Mouse (Mus musculus): ENCODE data around the gene Hmgxb4. TPM values are rescaled to one million over a fixed set of nuclear protein-coding genes. Genes with fewer than 3 reads are reported as not detected.

The Hmgxb4 gene
- total and polyA plus RNA-seq, 2 experiments from 2014 or later, result 9.0 to 17.0 TPM

DNA sequence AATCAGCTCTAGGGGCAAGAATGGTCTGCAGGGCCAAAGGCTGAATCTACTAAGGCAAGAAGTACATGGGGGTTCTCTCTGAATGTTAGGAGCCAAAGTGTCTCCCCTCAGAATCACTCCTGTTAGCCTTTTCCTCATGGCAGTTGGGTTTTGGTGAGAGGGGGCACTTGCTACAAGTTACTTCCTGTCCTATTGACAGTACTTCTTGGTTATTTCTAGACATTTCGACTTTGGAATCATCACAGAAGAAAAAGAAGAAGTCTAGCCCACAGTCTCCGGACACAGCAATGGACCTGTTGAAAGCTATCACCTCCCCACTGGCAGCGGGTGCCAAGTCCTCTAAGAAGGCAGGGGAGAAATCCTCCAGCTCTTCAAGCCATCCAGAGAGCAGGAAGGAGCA, 7.3 kb downstream of the Hmgxb4 start:
- no peak for TF ChIP-seq CTCF (IDR thresholded peaks at IDR 0.05; ENCODE audit: low read depth)
- TF ChIP-seq EP300 (IDR thresholded peaks at IDR 0.05; ENCODE audit: low read depth), result no peak
- Histone ChIP-seq H3K9me3 (replicated peaks; ENCODE audit: control insufficient read depth, low read length) (no peaks in the 10 kb centered on the region), H3K4me1 (ENCODE audit: control insufficient read depth, insufficient read depth) (no peaks in the 10 kb centered on the region), H3K36me3 (replicated peaks; ENCODE audit: control insufficient read depth, insufficient read depth, low read length) (peaks cover 52% of the 10 kb centered on the region), H3K4me2 (ENCODE audit: low read depth, low read length) (no peak overlapping the region), H3K4me3 (ENCODE audit: low read depth, low read length) (no peak overlapping the region), H3K27me3 (ENCODE audit: control insufficient read depth, insufficient read depth, low read length) (no peaks in the 10 kb centered on the region), H3K27ac (ENCODE audit: low read depth) (no peak overlapping the region), H3K9ac (replicated peaks; ENCODE audit: low read depth, low read length) (no peak overlapping the region)
- ATAC-seq (ENCODE audit: insufficient read depth, low read depth) (no peak), DNase-seq (ENCODE audit: low spot score) (no peak)
- 84% methylated on average over 3 of the region's 3 CpGs for WGBS

DNA sequence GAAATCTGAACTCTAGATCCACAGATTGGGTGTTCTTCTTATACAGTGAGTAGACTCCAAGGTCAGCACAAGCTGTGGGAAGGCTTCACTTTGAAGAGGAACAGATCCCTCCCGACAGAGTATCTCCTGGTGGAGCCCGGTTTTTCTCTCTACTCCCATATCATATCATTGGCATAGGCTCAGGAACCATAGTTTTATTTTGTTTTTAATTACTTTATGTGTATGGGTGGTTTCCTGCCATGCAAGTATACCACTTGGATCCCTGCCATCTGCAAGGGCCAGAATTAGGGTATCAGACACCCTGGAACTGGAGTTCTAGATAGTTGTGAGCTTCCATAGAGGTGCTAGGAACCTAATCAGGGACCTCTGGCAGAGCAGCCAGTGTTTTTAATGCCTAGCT, 15.7 kb downstream of the Hmgxb4 start:
- TF ChIP-seq EP300 (IDR thresholded peaks at IDR 0.05; ENCODE audit: low read depth) (no peak), CTCF (IDR thresholded peaks at IDR 0.05; ENCODE audit: low read depth) (no peak)
- Histone ChIP-seq H3K9me3 (replicated peaks; ENCODE audit: control insufficient read depth, low read length) (no peaks in the 10 kb centered on the region), H3K4me3 (ENCODE audit: low read depth, low read length) (no peak overlapping the region), H3K4me2 (ENCODE audit: low read depth, low read length) (no peak overlapping the region), H3K27ac (ENCODE audit: low read depth) (no peak overlapping the region), H3K36me3 (replicated peaks; ENCODE audit: control insufficient read depth, insufficient read depth, low read length) (peaks cover 34% of the 10 kb centered on the region), H3K9ac (replicated peaks; ENCODE audit: low read depth, low read length) (no peak overlapping the region), H3K4me1 (ENCODE audit: control insufficient read depth, insufficient read depth) (peaks cover 4% of the 10 kb centered on the region; the same call in 1 of the 2 replicates), H3K27me3 (ENCODE audit: control insufficient read depth, insufficient read depth, low read length) (no peaks in the 10 kb centered on the region)
- WGBS, result 78% methylated on average over 2 of the region's 2 CpGs
- DNase-seq (ENCODE audit: low spot score) (no peak), ATAC-seq (ENCODE audit: insufficient read depth, low read depth) (no peak)

DNA sequence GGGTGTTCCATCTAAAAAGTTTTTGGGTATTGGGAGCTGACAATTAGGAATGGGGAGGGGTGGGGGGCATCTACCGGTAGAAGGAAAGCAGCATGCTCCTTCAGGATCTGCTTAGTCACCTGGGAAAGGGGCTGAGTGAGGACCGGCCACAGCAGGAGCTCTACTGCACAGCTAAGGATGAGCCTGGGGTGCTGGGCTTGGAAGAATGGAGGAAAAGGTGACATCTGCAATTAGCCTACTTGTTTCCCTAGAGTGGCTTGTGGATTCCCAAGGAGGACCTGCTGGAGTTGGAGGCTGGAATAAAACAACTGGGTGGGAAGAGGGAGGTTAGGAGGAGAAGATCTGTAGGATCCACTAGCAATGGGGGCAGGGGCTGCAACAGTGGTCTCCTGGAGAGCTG, 20.4 kb downstream of the Hmgxb4 start:
- peaks cover 10% of the 10 kb centered on the region; the same call in 1 of the 2 replicates for H3K4me1 ChIP-seq (ENCODE audit: control insufficient read depth, insufficient read depth)
- no peak for DNase-seq (ENCODE audit: low spot score)
- TF ChIP-seq CTCF (IDR thresholded peaks at IDR 0.05; ENCODE audit: low read depth), result no peak
- TF ChIP-seq EP300 (IDR thresholded peaks at IDR 0.05; ENCODE audit: low read depth), result no peak
- no peak overlapping the region for H3K9ac ChIP-seq (replicated peaks; ENCODE audit: low read depth, low read length)
- H3K4me2 ChIP-seq (ENCODE audit: low read depth, low read length), result no peak overlapping the region
- 0 out of 2 replicates have a peak overlapping the region, but pooled peaks have one; percentile 11 for H3K27ac ChIP-seq (ENCODE audit: low read depth)
- H3K36me3 ChIP-seq (replicated peaks; ENCODE audit: control insufficient read depth, insufficient read depth, low read length), result 0 out of 2 replicates have a peak, but pooled peaks cover 6% of the 10 kb centered on the region
- 60% methylated on average over 2 of the region's 2 CpGs for WGBS
- no peaks in the 10 kb centered on the region for H3K9me3 ChIP-seq (replicated peaks; ENCODE audit: control insufficient read depth, low read length)
- H3K27me3 ChIP-seq (ENCODE audit: control insufficient read depth, insufficient read depth, low read length), result no peaks in the 10 kb centered on the region
- H3K4me3 ChIP-seq (ENCODE audit: low read depth, low read length), result no peak overlapping the region
- ATAC-seq (ENCODE audit: insufficient read depth, low read depth), result no peak

DNA sequence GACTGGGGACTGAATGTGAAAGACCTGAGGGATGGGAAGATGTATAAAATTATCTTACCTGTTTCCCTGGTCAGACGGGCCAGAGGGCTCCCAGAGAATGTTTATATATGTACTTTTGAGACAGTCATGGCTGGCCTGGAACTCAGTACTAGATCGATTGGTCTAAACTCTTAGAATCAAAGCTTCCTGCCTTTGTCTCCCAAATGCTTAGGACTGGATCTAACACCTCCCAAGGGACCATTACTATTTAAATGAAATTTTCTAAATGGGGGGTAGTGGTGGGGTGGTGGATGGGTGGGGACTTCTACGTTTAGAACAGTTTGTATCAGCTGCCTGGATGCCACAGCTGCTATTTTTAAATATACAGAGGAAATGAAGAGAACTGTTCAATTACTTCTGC, 20.8 kb downstream of the Hmgxb4 start:
- Histone ChIP-seq H3K36me3 (replicated peaks; ENCODE audit: control insufficient read depth, insufficient read depth, low read length) (0 out of 2 replicates have a peak, but pooled peaks cover 6% of the 10 kb centered on the region), H3K9ac (replicated peaks; ENCODE audit: low read depth, low read length) (no peak overlapping the region), H3K4me3 (ENCODE audit: low read depth, low read length) (no peak overlapping the region), H3K27me3 (ENCODE audit: control insufficient read depth, insufficient read depth, low read length) (no peaks in the 10 kb centered on the region), H3K4me2 (ENCODE audit: low read depth, low read length) (no peak overlapping the region), H3K9me3 (replicated peaks; ENCODE audit: control insufficient read depth, low read length) (no peaks in the 10 kb centered on the region), H3K4me1 (ENCODE audit: control insufficient read depth, insufficient read depth) (peaks cover 10% of the 10 kb centered on the region; the same call in 1 of the 2 replicates), H3K27ac (ENCODE audit: low read depth) (0 out of 2 replicates have a peak overlapping the region, but pooled peaks have one; percentile 11)
- DNase-seq (ENCODE audit: low spot score) (no peak), ATAC-seq (ENCODE audit: insufficient read depth, low read depth) (no peak)
- WGBS, result 37% methylated on average over 3 of the region's 3 CpGs
- TF ChIP-seq EP300 (IDR thresholded peaks at IDR 0.05; ENCODE audit: low read depth), result no peak
- no peak for TF ChIP-seq CTCF (IDR thresholded peaks at IDR 0.05; ENCODE audit: low read depth)

DNA sequence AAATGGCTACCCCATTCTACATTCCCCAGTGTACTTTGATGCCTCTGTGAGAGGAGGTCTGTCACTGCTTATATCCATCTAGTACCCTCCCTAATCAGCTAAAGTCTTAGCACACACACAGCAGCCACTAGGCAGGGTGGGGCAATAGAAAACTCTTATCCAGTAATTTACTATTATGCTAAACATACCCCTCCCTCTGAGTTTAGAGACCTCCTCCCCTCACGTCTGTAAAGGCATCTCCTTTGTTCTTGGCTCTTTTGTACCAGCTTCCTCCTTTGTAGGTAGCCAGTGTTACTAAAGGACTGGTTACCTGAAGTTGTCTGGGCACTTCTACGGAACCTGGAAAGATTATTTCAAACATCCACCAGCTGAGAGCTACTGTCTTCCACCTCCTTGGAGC, 22.8 kb downstream of the Hmgxb4 start:
- no peak overlapping the region for H3K27ac ChIP-seq (ENCODE audit: low read depth)
- H3K27me3 ChIP-seq (ENCODE audit: control insufficient read depth, insufficient read depth, low read length), result no peaks in the 10 kb centered on the region
- peaks cover 10% of the 10 kb centered on the region; the same call in 1 of the 2 replicates for H3K4me1 ChIP-seq (ENCODE audit: control insufficient read depth, insufficient read depth)
- no peak overlapping the region for H3K9ac ChIP-seq (replicated peaks; ENCODE audit: low read depth, low read length)
- ATAC-seq (ENCODE audit: insufficient read depth, low read depth) (no peak), DNase-seq (ENCODE audit: low spot score) (no peak)
- TF ChIP-seq CTCF (IDR thresholded peaks at IDR 0.05; ENCODE audit: low read depth) (no peak), EP300 (IDR thresholded peaks at IDR 0.05; ENCODE audit: low read depth) (no peak)
- 79% methylated on average over 2 of the region's 2 CpGs for WGBS
- H3K4me2 ChIP-seq (ENCODE audit: low read depth, low read length), result no peak overlapping the region
- H3K4me3 ChIP-seq (ENCODE audit: low read depth, low read length), result no peak overlapping the region
- no peaks in the 10 kb centered on the region for H3K9me3 ChIP-seq (replicated peaks; ENCODE audit: control insufficient read depth, low read length)
- 0 out of 2 replicates have a peak, but pooled peaks cover 9% of the 10 kb centered on the region for H3K36me3 ChIP-seq (replicated peaks; ENCODE audit: control insufficient read depth, insufficient read depth, low read length)

DNA sequence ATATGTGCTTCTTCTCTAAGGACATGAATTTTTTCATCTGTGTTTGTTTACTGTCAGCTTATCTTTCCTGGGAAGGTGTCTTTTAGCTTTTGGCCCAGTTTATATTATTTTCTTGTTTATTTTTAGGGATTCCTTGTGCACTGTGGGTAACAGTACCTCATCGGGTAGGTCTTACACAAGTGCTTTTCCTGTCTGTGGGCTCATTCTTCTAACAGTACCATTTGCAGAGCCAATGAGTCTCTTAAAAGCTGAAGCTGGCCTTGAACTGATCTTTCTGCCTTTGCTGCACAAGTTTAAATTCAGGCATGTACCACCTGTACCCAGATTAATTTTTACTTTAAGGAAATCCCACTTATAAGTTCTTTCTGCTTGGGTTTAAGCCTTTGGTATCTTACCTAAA, 23.3 kb downstream of the Hmgxb4 start:
- DNase-seq (ENCODE audit: low spot score) (no peak), ATAC-seq (ENCODE audit: insufficient read depth, low read depth) (no peak)
- Histone ChIP-seq H3K4me2 (ENCODE audit: low read depth, low read length) (no peak overlapping the region), H3K9me3 (replicated peaks; ENCODE audit: control insufficient read depth, low read length) (no peaks in the 10 kb centered on the region), H3K27ac (ENCODE audit: low read depth) (no peak overlapping the region), H3K4me3 (ENCODE audit: low read depth, low read length) (no peak overlapping the region), H3K27me3 (ENCODE audit: control insufficient read depth, insufficient read depth, low read length) (no peaks in the 10 kb centered on the region), H3K9ac (replicated peaks; ENCODE audit: low read depth, low read length) (no peak overlapping the region), H3K4me1 (ENCODE audit: control insufficient read depth, insufficient read depth) (peaks cover 10% of the 10 kb centered on the region; the same call in 1 of the 2 replicates), H3K36me3 (replicated peaks; ENCODE audit: control insufficient read depth, insufficient read depth, low read length) (0 out of 2 replicates have a peak, but pooled peaks cover 12% of the 10 kb centered on the region)
- TF ChIP-seq CTCF (IDR thresholded peaks at IDR 0.05; ENCODE audit: low read depth), result no peak
- TF ChIP-seq EP300 (IDR thresholded peaks at IDR 0.05; ENCODE audit: low read depth), result no peak
- 81% methylated on average over 1 of the region's 1 CpGs for WGBS
